Mouse (Mus musculus) left cerebral cortex, adult 2 months (tissue): ENCODE measurements around the gene Map3k10. TPM values are rescaled to one million over a fixed set of nuclear protein-coding genes. Genes with fewer than 3 reads are reported as not detected.
"Not testable (repeated sequence)": the region's sequence is repeated elsewhere in the genome, so short reads cannot be mapped to it uniquely, and the experiment has no call there.

Experiments
- DNase-seq, 2 experiments: peaks; one replicate each; pipeline ENCODE4 v3.0.0; 2021 to 2022; ENCODE audit warnings: low spot score in 2 of 2, mixed read lengths in 1 of 2; ENCODE audit errors: extremely low spot score in 1 of 2
- H3K27ac ChIP-seq: fragments of 200-600 bp; 2 replicates; pipeline ENCODE4 v1.8.1; 2022
- H3K4me3 ChIP-seq: fragments of 200-600 bp; 2 replicates; pipeline ENCODE4 v1.8.1; 2022
- CTCF ChIP-seq: fragments of 200-600 bp; IDR thresholded peaks from 2 replicates; pipeline ENCODE4 v1.8.1; 2022; ENCODE audit warnings: antibody characterized with exemption, mild to moderate bottlenecking, moderate library complexity
- intact Hi-C: fragments of 180-260 bp; cut with DNase I; formaldehyde crosslinking; loops from one replicate; pipeline ENCODE4 v1.15.1; 2025
- total RNA-seq, 2 experiments: library from RNA; stranded (reverse); gene quantifications; 2 replicates each; pipeline ENCODE4 v1.2.3; 2021

The Map3k10 gene
- total RNA-seq, 2 experiments from 2014 or later, result 202 to 214 TPM

DNA sequence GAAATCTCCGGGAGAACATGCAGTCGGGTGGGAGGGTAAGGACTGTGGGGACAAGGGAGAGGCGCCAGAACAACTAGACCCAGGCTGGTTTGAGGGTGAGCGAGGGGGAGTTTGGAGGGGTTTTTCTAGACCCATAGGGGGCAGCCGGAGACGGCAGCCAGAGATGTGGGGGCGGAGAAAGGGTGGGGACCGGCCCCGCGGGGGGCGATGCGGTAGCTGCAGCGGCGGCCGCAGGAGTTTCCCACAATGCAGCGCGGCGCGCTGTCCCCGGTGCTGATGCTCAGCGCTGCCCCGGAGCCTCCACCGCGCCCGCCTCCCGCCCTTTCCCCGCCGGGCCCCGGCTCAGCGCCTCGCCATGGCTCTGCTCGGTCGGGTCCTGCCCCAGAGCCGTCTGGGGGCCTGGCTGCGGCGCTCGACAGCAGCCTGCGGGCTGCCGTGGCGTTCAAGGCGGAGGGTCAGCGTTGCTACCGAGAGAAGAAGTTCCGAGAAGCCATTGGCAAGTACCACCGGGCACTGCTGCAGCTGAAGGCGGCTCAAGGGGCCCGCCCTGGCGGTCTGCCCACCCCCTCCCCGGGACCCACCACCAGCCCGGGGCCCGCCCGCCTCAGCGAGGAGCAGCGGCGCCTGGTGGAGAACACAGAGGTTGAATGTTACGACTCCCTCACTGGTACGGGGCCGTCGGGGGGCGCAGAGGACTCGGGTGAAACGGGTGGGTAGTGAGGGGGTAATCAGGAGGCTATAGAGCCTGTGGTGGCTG is 20.5 kb downstream of the Map3k10 start, which contains the start of gene Ttc9b:
Gene Ttc9b (plus strand): TSS at position 235 of the 757 bp plus-strand sequence.
- H3K4me3 ChIP-seq, result peak within 1 kb of the TSS; percentile 73
- intact Hi-C loops, result loop anchor here (2.0 kb wide), 1 partner anchor 51 kb away; no protein-coding TSS in a partner anchor
- no peak; the same call in none of the 2 replicates for TF ChIP-seq CTCF

DNA sequence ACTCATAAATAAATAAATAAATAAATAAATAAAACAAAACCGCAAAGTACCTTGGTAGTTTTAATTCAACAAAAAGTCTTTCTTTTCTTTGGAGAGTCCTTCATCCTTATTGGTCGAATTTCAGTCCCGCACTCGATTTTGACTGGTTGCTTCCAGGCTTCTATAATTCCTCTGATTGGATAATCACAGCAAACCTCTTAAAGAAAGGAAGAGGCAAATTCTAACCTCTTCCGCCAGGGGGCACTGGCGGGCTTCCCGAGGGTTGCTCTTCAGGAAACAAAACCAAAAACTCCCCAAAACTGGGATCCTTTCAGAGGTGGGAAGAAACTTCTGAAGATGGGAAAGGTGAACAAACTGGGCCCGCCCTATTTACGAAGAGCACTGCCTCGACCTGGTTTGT is 23.4 kb downstream of the Map3k10 start:
- TF ChIP-seq CTCF, result peak; percentile 89
- peak; percentile 75 to 78 for DNase-seq
- Histone ChIP-seq H3K27ac (no peak overlapping the region), H3K4me3 (no peak overlapping the region)
- intact Hi-C loops, result loop anchor here (1.0 kb wide), 2 partner anchors 34 to 74 kb away; no protein-coding TSS in a partner anchor

More for the DNA sequence above, 20.5 kb downstream of the Map3k10 start, which contains the start of gene Ttc9b:
- peak within 1 kb of the TSS; percentile 96 for H3K27ac ChIP-seq
- peak; percentile 82 to 83 for DNase-seq

- TF ChIP-seq CTCF, result no peak
- Histone ChIP-seq H3K4me3 (no peak overlapping the region), H3K27ac (no peak overlapping the region)
- DNase-seq, result no peak
- intact Hi-C loops, result no loop called here
Measured at GRCm38 (mm10) chr7:27649723-27650122, 24.7 kb downstream of the Map3k10 start.

DNA sequence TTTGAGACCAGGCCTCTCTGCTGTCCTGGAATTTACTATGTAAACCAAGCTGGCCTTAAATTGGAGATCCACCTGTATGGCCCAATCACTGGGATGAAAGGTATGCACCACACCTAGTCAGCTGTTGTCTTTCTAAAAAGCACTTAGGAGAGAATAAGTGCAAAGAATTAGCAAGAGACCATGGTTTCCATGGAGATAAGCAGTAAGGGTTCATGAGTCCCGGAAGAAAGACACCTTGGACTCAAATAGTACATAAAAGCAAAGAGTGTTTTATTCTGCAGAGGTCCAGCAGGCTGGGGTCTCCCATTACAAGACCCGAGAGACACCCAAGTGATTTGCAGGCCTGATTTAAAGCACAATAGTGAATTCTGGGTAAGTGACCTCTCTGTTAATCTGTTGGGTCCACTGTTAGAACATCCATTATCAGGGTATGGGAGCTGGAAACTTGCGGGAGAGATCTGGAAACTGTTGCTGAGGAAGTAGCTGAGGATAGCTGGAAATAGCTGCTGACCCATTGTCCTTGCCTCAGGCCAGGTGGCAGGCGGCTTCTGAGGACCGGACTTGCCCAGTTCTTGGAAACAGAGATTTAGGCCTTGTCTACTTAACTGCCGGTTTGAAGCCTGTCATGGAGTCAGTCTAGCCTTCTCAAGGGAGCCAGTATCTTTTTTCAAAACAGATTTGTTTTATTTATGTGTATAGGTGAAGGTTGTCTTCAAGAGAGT is 27.0 kb downstream of the Map3k10 start:
- H3K4me3 ChIP-seq, result no peak overlapping the region
- no peak for DNase-seq
- no peak for TF ChIP-seq CTCF
- H3K27ac ChIP-seq, result no peak overlapping the region
- intact Hi-C loops, result no loop called here

DNA sequence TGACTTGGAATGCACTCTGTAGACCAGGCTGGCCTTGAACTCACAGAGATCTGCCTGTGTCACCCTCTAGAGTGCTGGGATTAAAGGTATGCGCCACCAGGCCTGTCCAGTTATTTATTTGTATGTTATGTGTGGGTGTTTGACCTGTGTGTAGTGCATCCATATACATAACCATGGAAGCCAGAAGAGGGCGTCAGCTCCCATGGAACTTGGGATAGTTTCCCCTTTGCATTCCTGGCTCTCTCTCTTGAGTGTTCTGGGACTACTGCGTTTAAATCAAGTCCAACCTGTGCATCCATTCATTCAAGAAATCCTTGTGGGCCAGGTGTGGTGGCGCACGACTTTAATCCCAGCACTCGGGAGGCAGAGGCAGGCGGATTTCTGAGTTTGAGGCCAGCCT is 27.9 kb downstream of the Map3k10 start:
- no peak for DNase-seq
- TF ChIP-seq CTCF, result no peak
- intact Hi-C loops, result no loop called here
- no peak overlapping the region for H3K4me3 ChIP-seq
- H3K27ac ChIP-seq, result no peak overlapping the region

GRCm38 (mm10) chr7:27644471-27644870 is 29.9 kb downstream of the Map3k10 start:
- DNase-seq, result no peak
- intact Hi-C loops, result no loop called here

GRCm38 (mm10) chr7:27635094-27635493 is 39.3 kb downstream of the Map3k10 start:
- DNase-seq, intact Hi-C loops, H3K27ac ChIP-seq, H3K4me3 ChIP-seq: not testable (repeated sequence)

More at GRCm38 (mm10) chr7:27644471-27644870, 29.9 kb downstream of the Map3k10 start:
- H3K4me3 ChIP-seq, result no peak overlapping the region
- TF ChIP-seq CTCF, result no peak; the same call in 1 of the 2 replicates
- no peak overlapping the region for H3K27ac ChIP-seq

DNA sequence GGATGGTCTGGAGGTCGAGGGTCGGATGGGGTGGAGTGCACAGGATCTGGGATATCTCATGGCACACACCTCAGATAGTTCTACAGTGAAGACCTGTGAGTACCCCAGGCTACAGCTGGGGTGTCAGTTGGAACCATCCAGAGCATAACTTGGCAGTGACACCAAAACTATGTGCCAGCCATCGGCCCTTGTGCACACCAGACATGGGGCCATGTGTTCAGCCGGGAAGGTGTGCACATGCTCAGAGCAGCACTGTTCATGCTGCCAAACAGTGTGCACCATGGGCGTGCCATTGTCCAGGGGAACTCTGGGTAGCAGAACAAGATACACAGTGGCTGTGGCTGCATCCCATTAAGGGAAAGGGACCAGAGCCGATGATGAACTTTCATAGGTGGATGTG is 39.7 kb downstream of the Map3k10 start:
- no peak overlapping the region for H3K4me3 ChIP-seq
- TF ChIP-seq CTCF, result no peak
- DNase-seq, result no peak
- intact Hi-C loops, result no loop called here
- H3K27ac ChIP-seq, result no peak overlapping the region

- intact Hi-C loops, result no loop called here
- no peak overlapping the region for H3K27ac ChIP-seq
- H3K4me3 ChIP-seq, result no peak overlapping the region
- DNase-seq, result no peak
- TF ChIP-seq CTCF, result no peak
Measured at GRCm38 (mm10) chr7:27633166-27633565, 41.2 kb downstream of the Map3k10 start.

- intact Hi-C loops, result no loop called here
- TF ChIP-seq CTCF, result no peak
- Histone ChIP-seq H3K27ac (no peak overlapping the region), H3K4me3 (no peak overlapping the region)
- DNase-seq, result no peak
Measured at GRCm38 (mm10) chr7:27631439-27631838, 43.0 kb downstream of the Map3k10 start.

DNA sequence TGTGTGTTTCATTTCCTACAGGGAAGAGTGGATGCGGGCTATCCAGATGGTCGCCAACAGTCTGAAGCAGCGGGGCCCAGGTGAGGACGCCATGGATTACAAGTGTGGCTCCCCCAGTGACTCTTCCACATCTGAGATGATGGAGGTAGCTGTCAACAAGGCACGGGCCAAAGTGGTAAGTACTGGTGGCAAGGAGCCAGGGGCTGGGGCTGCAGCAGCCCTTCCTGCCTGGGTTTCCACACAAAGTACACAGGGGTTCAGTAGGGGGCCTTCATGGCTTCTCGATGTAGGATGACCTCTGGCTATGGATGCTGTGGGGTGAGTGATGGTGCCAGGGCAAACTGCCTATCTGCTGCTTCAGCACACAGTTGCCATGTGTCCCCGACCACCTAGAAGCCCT is 45.6 kb downstream of the Map3k10 start:
- DNase-seq, H3K27ac ChIP-seq, intact Hi-C loops, H3K4me3 ChIP-seq: not testable (repeated sequence)

- intact Hi-C loops, result no loop called here
- Histone ChIP-seq H3K4me3 (no peak overlapping the region), H3K27ac (no peak overlapping the region)
- no peak for DNase-seq
- no peak for TF ChIP-seq CTCF
Measured at GRCm38 (mm10) chr7:27628190-27628589, 46.2 kb downstream of the Map3k10 start.
